Mouse (Mus musculus): ENCODE data around the gene Tatdn3. TPM values are rescaled to one million over a fixed set of nuclear protein-coding genes. Genes with fewer than 3 reads are reported as not detected.

Tatdn3 gene
- total and polyA plus RNA-seq, 3 experiments: 11.9 to 14.6 (median 14.3) TPM

GRCm38 (mm10) chr1:191073001-191073400 lies 10.3 kb upstream of the Tatdn3 start:
- WGBS: 28% methylated on average over 6 of the region's 6 CpGs
- peak overlapping the region; percentile 6; the same call in 1 of the 2 replicates for H3K27ac ChIP-seq
- intact Hi-C loops (cut with DNase I): no loop called here

GRCm38 (mm10) chr1:191072329-191072913 lies 9.7 kb upstream of the Tatdn3 start:
- 87% methylated on average over 16 of the region's 16 CpGs for WGBS
- Histone ChIP-seq H3K4me3 (no peak overlapping the region), H3K4me1 (ENCODE audit: control insufficient read depth, insufficient read depth, low read length) (peaks cover 1% of the 10 kb centered on the region; the same call in 1 of the 2 replicates), H3K79me2 (replicated peaks; ENCODE audit: control insufficient read depth, insufficient read depth, low read length) (no peaks in the 10 kb centered on the region), H3K27ac (peak overlapping the region; percentile 6; the same call in 1 of the 2 replicates), H3K27me3 (ENCODE audit: control insufficient read depth, insufficient read depth, low read length) (no peaks in the 10 kb centered on the region), H3K36me3 (ENCODE audit: control insufficient read depth, insufficient read depth, low read length) (no peaks in the 10 kb centered on the region), H3K9ac (ENCODE audit: low read depth, low read length) (no peak overlapping the region)
- DNase-seq: no peak
- no peak for TF ChIP-seq CTCF (IDR thresholded peaks at IDR 0.05)
- TF ChIP-seq EP300 (IDR thresholded peaks at IDR 0.05; ENCODE audit: insufficient read depth, low read depth, low read length): no peak
- no peak for TF ChIP-seq POLR2A (IDR thresholded peaks at IDR 0.05; ENCODE audit: insufficient read depth, low read depth, low read length)
- intact Hi-C loops (cut with DNase I): no loop called here

More at GRCm38 (mm10) chr1:191073001-191073400, 10.3 kb upstream of the Tatdn3 start:
- Histone ChIP-seq H3K4me1 (ENCODE audit: control insufficient read depth, insufficient read depth, low read length) (peaks cover 1% of the 10 kb centered on the region; the same call in 1 of the 2 replicates), H3K9ac (ENCODE audit: low read depth, low read length) (no peak overlapping the region), H3K27me3 (ENCODE audit: control insufficient read depth, insufficient read depth, low read length) (no peaks in the 10 kb centered on the region), H3K4me3 (no peak overlapping the region), H3K79me2 (replicated peaks; ENCODE audit: control insufficient read depth, insufficient read depth, low read length) (no peaks in the 10 kb centered on the region), H3K36me3 (ENCODE audit: control insufficient read depth, insufficient read depth, low read length) (no peaks in the 10 kb centered on the region)
- TF ChIP-seq POLR2A (IDR thresholded peaks at IDR 0.05; ENCODE audit: insufficient read depth, low read depth, low read length): no peak
- 0 out of 2 replicates have a peak, but pooled peaks have one; percentile 32 for TF ChIP-seq EP300 (IDR thresholded peaks at IDR 0.05; ENCODE audit: insufficient read depth, low read depth, low read length)
- peak in 1 of 2 experiments; percentile 76 for DNase-seq

GRCm38 (mm10) chr1:191071613-191072012 lies 8.9 kb upstream of the Tatdn3 start:
- H3K27ac ChIP-seq: no peak overlapping the region
- no peaks in the 10 kb centered on the region for H3K27me3 ChIP-seq (ENCODE audit: control insufficient read depth, insufficient read depth, low read length)
- no peak overlapping the region for H3K9ac ChIP-seq (ENCODE audit: low read depth, low read length)
- DNase-seq: no peak
- no peak overlapping the region for H3K4me3 ChIP-seq
- no peaks in the 10 kb centered on the region for H3K36me3 ChIP-seq (ENCODE audit: control insufficient read depth, insufficient read depth, low read length)
- H3K4me1 ChIP-seq (ENCODE audit: control insufficient read depth, insufficient read depth, low read length): peaks cover 1% of the 10 kb centered on the region; the same call in 1 of the 2 replicates
- TF ChIP-seq EP300 (IDR thresholded peaks at IDR 0.05; ENCODE audit: insufficient read depth, low read depth, low read length) (no peak), CTCF (IDR thresholded peaks at IDR 0.05) (no peak), POLR2A (IDR thresholded peaks at IDR 0.05; ENCODE audit: insufficient read depth, low read depth, low read length) (no peak)
- no peaks in the 10 kb centered on the region for H3K79me2 ChIP-seq (replicated peaks; ENCODE audit: control insufficient read depth, insufficient read depth, low read length)
- WGBS: 74% methylated on average over 6 of the region's 6 CpGs
- intact Hi-C loops (cut with DNase I): no loop called here

- no peak overlapping the region for H3K27ac ChIP-seq
- no peak overlapping the region for H3K4me3 ChIP-seq
- H3K27me3 ChIP-seq (ENCODE audit: control insufficient read depth, insufficient read depth, low read length): no peaks in the 10 kb centered on the region
- H3K79me2 ChIP-seq (replicated peaks; ENCODE audit: control insufficient read depth, insufficient read depth, low read length): no peaks in the 10 kb centered on the region
- intact Hi-C loops (cut with DNase I): no loop called here
- peaks cover 1% of the 10 kb centered on the region; the same call in 1 of the 2 replicates for H3K4me1 ChIP-seq (ENCODE audit: control insufficient read depth, insufficient read depth, low read length)
- WGBS: 75% methylated on average over 4 of the region's 4 CpGs
- no peaks in the 10 kb centered on the region for H3K36me3 ChIP-seq (ENCODE audit: control insufficient read depth, insufficient read depth, low read length)
- DNase-seq: no peak
- TF ChIP-seq CTCF (IDR thresholded peaks at IDR 0.05) (no peak), POLR2A (IDR thresholded peaks at IDR 0.05; ENCODE audit: insufficient read depth, low read depth, low read length) (no peak), EP300 (IDR thresholded peaks at IDR 0.05; ENCODE audit: insufficient read depth, low read depth, low read length) (no peak)
- H3K9ac ChIP-seq (ENCODE audit: low read depth, low read length): no peak overlapping the region
These were observed 7.5 kb upstream of the Tatdn3 start for GRCm38 (mm10) chr1:191070259-191070658.

- DNase-seq: no peak
- intact Hi-C loops (cut with DNase I): loop anchor here (10.0 kb wide), 1 partner anchor 234 kb away; no protein-coding TSS in a partner anchor
- H3K36me3 ChIP-seq (ENCODE audit: control insufficient read depth, insufficient read depth, low read length): no peaks in the 10 kb centered on the region
These were observed 5.6 kb upstream of the Tatdn3 start for GRCm38 (mm10) chr1:191068377-191068776.

GRCm38 (mm10) chr1:191065188-191065587 lies 2.5 kb upstream of the Tatdn3 start:
- Histone ChIP-seq H3K79me2 (replicated peaks; ENCODE audit: control insufficient read depth, insufficient read depth, low read length) (no peaks in the 10 kb centered on the region), H3K36me3 (ENCODE audit: control insufficient read depth, insufficient read depth, low read length) (no peaks in the 10 kb centered on the region), H3K4me1 (ENCODE audit: control insufficient read depth, insufficient read depth, low read length) (no peaks in the 10 kb centered on the region), H3K9ac (ENCODE audit: low read depth, low read length) (no peak overlapping the region), H3K27ac (no peak overlapping the region), H3K27me3 (ENCODE audit: control insufficient read depth, insufficient read depth, low read length) (no peaks in the 10 kb centered on the region), H3K4me3 (no peak overlapping the region)
- intact Hi-C loops (cut with DNase I): loop anchor here (10.0 kb wide), 1 partner anchor 230 kb away; no protein-coding TSS in a partner anchor
- WGBS: 75% methylated on average over 4 of the region's 4 CpGs
- no peak for DNase-seq
- TF ChIP-seq CTCF (IDR thresholded peaks at IDR 0.05) (no peak), EP300 (IDR thresholded peaks at IDR 0.05; ENCODE audit: insufficient read depth, low read depth, low read length) (no peak), POLR2A (IDR thresholded peaks at IDR 0.05; ENCODE audit: insufficient read depth, low read depth, low read length) (no peak)

More at GRCm38 (mm10) chr1:191068377-191068776, 5.6 kb upstream of the Tatdn3 start:
- Histone ChIP-seq H3K27ac (no peak overlapping the region), H3K9ac (ENCODE audit: low read depth, low read length) (no peak overlapping the region), H3K4me1 (ENCODE audit: control insufficient read depth, insufficient read depth, low read length) (peaks cover 1% of the 10 kb centered on the region; the same call in 1 of the 2 replicates), H3K27me3 (ENCODE audit: control insufficient read depth, insufficient read depth, low read length) (no peaks in the 10 kb centered on the region), H3K4me3 (no peak overlapping the region), H3K79me2 (replicated peaks; ENCODE audit: control insufficient read depth, insufficient read depth, low read length) (no peaks in the 10 kb centered on the region)
- WGBS: 69% methylated on average over 5 of the region's 5 CpGs
- TF ChIP-seq EP300 (IDR thresholded peaks at IDR 0.05; ENCODE audit: insufficient read depth, low read depth, low read length): no peak
- no peak for TF ChIP-seq POLR2A (IDR thresholded peaks at IDR 0.05; ENCODE audit: insufficient read depth, low read depth, low read length)
- TF ChIP-seq CTCF (IDR thresholded peaks at IDR 0.05): peak; percentile 36
